Mouse (Mus musculus) myocyte (in vitro differentiated cells): ENCODE data around the gene Zc3h18.

Experiments
- CEBPB ChIP-seq: IDR thresholded peaks from 2 replicates; pipeline ENCODE4 v1.6.1; 2011; ENCODE audit warnings: mild to moderate bottlenecking, moderate library complexity; ENCODE audit not compliant: poor library complexity, insufficient read depth, severe bottlenecking
- E2F4 ChIP-seq: IDR thresholded peaks from one replicate; pipeline ENCODE4 v1.6.1; 2011; ENCODE audit warnings: mild to moderate bottlenecking, control low read depth, moderate library complexity; ENCODE audit not compliant: insufficient read depth
- MAX ChIP-seq: IDR thresholded peaks from one replicate; pipeline ENCODE4 v1.6.1; 2011; ENCODE audit warnings: low read depth, mild to moderate bottlenecking, control low read depth
- MYOD1 ChIP-seq, 3 experiments: IDR thresholded peaks; one replicate each; pipeline ENCODE4 v1.6.1; 2011; ENCODE audit warnings: control low read depth in 2 of 3, low read depth in 2 of 3, mild to moderate bottlenecking in 2 of 3, moderate library complexity in 1 of 3; ENCODE audit not compliant: insufficient read length in 2 of 3, control insufficient read depth in 1 of 3
- MYOG ChIP-seq, 3 experiments: IDR thresholded peaks; one replicate each; pipeline ENCODE4 v1.6.1; 2011; ENCODE audit warnings: control low read depth in 2 of 3, low read depth in 2 of 3, mild to moderate bottlenecking in 2 of 3; ENCODE audit not compliant: insufficient read length in 2 of 3, control insufficient read depth in 1 of 3, insufficient read depth in 1 of 3
- POLR2A ChIP-seq: IDR thresholded peaks from one replicate; pipeline ENCODE4 v1.6.1; 2011; ENCODE audit warnings: low read depth, mild to moderate bottlenecking, control low read depth, moderate library complexity; ENCODE audit not compliant: insufficient read length
- POLR2AphosphoS2 ChIP-seq: IDR thresholded peaks from one replicate; pipeline ENCODE4 v1.6.1; 2011; ENCODE audit warnings: low read depth, control low read depth; ENCODE audit not compliant: insufficient read length
- REST ChIP-seq: IDR thresholded peaks from one replicate; pipeline ENCODE4 v1.6.1; 2011; ENCODE audit warnings: mild to moderate bottlenecking, control low read depth, moderate library complexity; ENCODE audit not compliant: insufficient read depth, insufficient read length
- SRF ChIP-seq: IDR thresholded peaks from one replicate; pipeline ENCODE4 v1.6.1; 2011; ENCODE audit warnings: low read depth; ENCODE audit not compliant: control insufficient read depth, insufficient read length
- TCF12 ChIP-seq: IDR thresholded peaks from one replicate; pipeline ENCODE4 v1.6.1; 2011; ENCODE audit warnings: mild to moderate bottlenecking, control low read depth; ENCODE audit not compliant: poor library complexity, insufficient read depth, severe bottlenecking
- TCF3 ChIP-seq: IDR thresholded peaks from one replicate; pipeline ENCODE4 v1.6.1; 2011; ENCODE audit warnings: low read depth, control low read depth; ENCODE audit not compliant: insufficient read length
- USF1 ChIP-seq: IDR thresholded peaks from one replicate; pipeline ENCODE4 v1.6.1; 2011; ENCODE audit warnings: low read depth, mild to moderate bottlenecking, control low read depth, moderate library complexity

- TF ChIP-seq MYOD1 (IDR thresholded peaks at IDR 0.05; ENCODE audit: control insufficient read depth in 1 of 3, insufficient read length in 2 of 3, low read depth in 2 of 3) = no peak
- no peak for TF ChIP-seq USF1
- no peak for TF ChIP-seq MYOG (IDR thresholded peaks at IDR 0.05; ENCODE audit: control insufficient read depth in 1 of 3, insufficient read depth in 1 of 3, insufficient read length in 2 of 3, low read depth in 2 of 3)
- TF ChIP-seq POLR2A = no peak
- no peak for TF ChIP-seq REST
- no peak for TF ChIP-seq POLR2AphosphoS2
- TF ChIP-seq TCF12 = no peak
- TF ChIP-seq E2F4 = no peak
- no peak for TF ChIP-seq MAX
- no peak for TF ChIP-seq CEBPB
- TF ChIP-seq SRF = no peak
- TF ChIP-seq TCF3 = no peak
Observed at GRCm38 (mm10) chr8:122398186-122398585, 21.8 kb downstream of the Zc3h18 start.
